Mouse (Mus musculus) myocyte (in vitro differentiated cells): ENCODE data around the gene Ap1b1. TPM values are rescaled to one million over a fixed set of nuclear protein-coding genes. Genes with fewer than 3 reads are reported as not detected.

Experiments
- H3K27me3 ChIP-seq: one replicate; pipeline ENCODE4 v1.6.1; 2011; ENCODE audit not compliant: control insufficient read depth, insufficient read depth, insufficient read length
- H3K36me3 ChIP-seq: one replicate; pipeline ENCODE4 v1.6.1; 2011; ENCODE audit not compliant: control insufficient read depth, insufficient read depth
- H3K4me2 ChIP-seq: one replicate; pipeline ENCODE4 v1.6.1; 2011; ENCODE audit warnings: low read depth, control low read depth
- H3K4me3 ChIP-seq: one replicate; pipeline ENCODE4 v1.5.1; 2011; ENCODE audit warnings: mild to moderate bottlenecking, control low read depth, moderate library complexity
- H3K79me2 ChIP-seq: one replicate; pipeline ENCODE4 v1.6.1; 2011; ENCODE audit not compliant: control insufficient read depth, insufficient read depth
- H3ac ChIP-seq: one replicate; pipeline ENCODE4 v1.6.1; 2011; ENCODE audit not compliant: control insufficient read depth, insufficient read length
- E2F4 ChIP-seq: IDR thresholded peaks from one replicate; pipeline ENCODE4 v1.6.1; 2011; ENCODE audit warnings: mild to moderate bottlenecking, control low read depth, moderate library complexity; ENCODE audit not compliant: insufficient read depth
- MAX ChIP-seq: IDR thresholded peaks from one replicate; pipeline ENCODE4 v1.6.1; 2011; ENCODE audit warnings: low read depth, mild to moderate bottlenecking, control low read depth
- MYOD1 ChIP-seq, 3 experiments: IDR thresholded peaks; one replicate each; pipeline ENCODE4 v1.6.1; 2011; ENCODE audit warnings: control low read depth in 2 of 3, low read depth in 2 of 3, mild to moderate bottlenecking in 2 of 3, moderate library complexity in 1 of 3; ENCODE audit not compliant: insufficient read length in 2 of 3, control insufficient read depth in 1 of 3
- MYOG ChIP-seq, 3 experiments: IDR thresholded peaks; one replicate each; pipeline ENCODE4 v1.6.1; 2011; ENCODE audit warnings: control low read depth in 2 of 3, low read depth in 2 of 3, mild to moderate bottlenecking in 2 of 3; ENCODE audit not compliant: insufficient read length in 2 of 3, control insufficient read depth in 1 of 3, insufficient read depth in 1 of 3
- POLR2AphosphoS2 ChIP-seq: IDR thresholded peaks from one replicate; pipeline ENCODE4 v1.6.1; 2011; ENCODE audit warnings: low read depth, control low read depth; ENCODE audit not compliant: insufficient read length
- REST ChIP-seq: IDR thresholded peaks from one replicate; pipeline ENCODE4 v1.6.1; 2011; ENCODE audit warnings: mild to moderate bottlenecking, control low read depth, moderate library complexity; ENCODE audit not compliant: insufficient read depth, insufficient read length
- SRF ChIP-seq: IDR thresholded peaks from one replicate; pipeline ENCODE4 v1.6.1; 2011; ENCODE audit warnings: low read depth; ENCODE audit not compliant: control insufficient read depth, insufficient read length
- TCF12 ChIP-seq: IDR thresholded peaks from one replicate; pipeline ENCODE4 v1.6.1; 2011; ENCODE audit warnings: mild to moderate bottlenecking, control low read depth; ENCODE audit not compliant: poor library complexity, insufficient read depth, severe bottlenecking
- TCF3 ChIP-seq: IDR thresholded peaks from one replicate; pipeline ENCODE4 v1.6.1; 2011; ENCODE audit warnings: low read depth, control low read depth; ENCODE audit not compliant: insufficient read length
- USF1 ChIP-seq: IDR thresholded peaks from one replicate; pipeline ENCODE4 v1.6.1; 2011; ENCODE audit warnings: low read depth, mild to moderate bottlenecking, control low read depth, moderate library complexity
- polyA plus RNA-seq: library from polyadenylated mRNA; unstranded; fragments of >200 nt; fragmentation: generic; extraction: Trizol; gene quantifications from one replicate; pipeline ENCODE4 v1.2.1, GENCODE M21; 2012; ENCODE audit warnings: missing spikeins

Ap1b1 gene
- polyA plus RNA-seq, 1 experiment, result 55.6 TPM

DNA sequence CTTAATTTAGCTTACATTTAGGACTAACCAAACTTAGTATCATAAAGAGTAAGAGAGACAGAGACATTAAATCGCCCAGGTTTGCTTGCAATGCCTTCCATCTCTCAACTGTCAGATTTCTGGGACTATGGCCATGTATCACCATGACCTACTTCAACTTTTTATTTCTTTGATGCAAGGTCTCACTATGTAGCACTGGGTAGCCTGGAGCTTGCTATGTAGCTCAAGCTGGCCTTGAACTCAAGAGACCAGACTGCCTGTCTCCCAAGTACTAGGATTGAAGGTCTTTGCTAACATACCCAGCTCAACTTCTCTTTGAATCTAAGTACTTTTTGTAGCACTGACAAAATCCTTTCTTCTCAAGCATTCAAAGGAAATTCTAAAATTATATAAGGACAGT is 102.5 kb downstream of the Ap1b1 start:
- Histone ChIP-seq H3K4me3 (no peak overlapping the region), H3K79me2 (peaks cover 76% of the 10 kb centered on the region), H3ac (no peak overlapping the region), H3K27me3 (no peaks in the 10 kb centered on the region), H3K4me2 (no peak overlapping the region), H3K36me3 (peaks cover 90% of the 10 kb centered on the region)
- TF ChIP-seq MAX, result no peak

- Histone ChIP-seq H3K36me3 (peaks cover 64% of the 10 kb centered on the region), H3K27me3 (no peaks in the 10 kb centered on the region), H3K4me2 (no peak overlapping the region), H3ac (no peak overlapping the region), H3K79me2 (peaks cover 92% of the 10 kb centered on the region), H3K4me3 (no peak overlapping the region)
- TF ChIP-seq POLR2AphosphoS2 (no peak), MYOD1 (IDR thresholded peaks at IDR 0.05; ENCODE audit: control insufficient read depth in 1 of 3, insufficient read length in 2 of 3, low read depth in 2 of 3) (no peak), REST (no peak), SRF (no peak), MYOG (IDR thresholded peaks at IDR 0.05; ENCODE audit: control insufficient read depth in 1 of 3, insufficient read depth in 1 of 3, insufficient read length in 2 of 3, low read depth in 2 of 3) (no peak), USF1 (no peak), TCF12 (no peak), TCF3 (no peak), E2F4 (no peak)
Observed at GRCm38 (mm10) chr11:5091706-5092105, 105.1 kb downstream of the Ap1b1 start.

Other genes with a start within 250 kb of the Ap1b1 start
- gene Cabp7, start 240.0 kb upstream of the Ap1b1 start, polyA plus RNA-seq, result 0.08 TPM
- gene Nf2, start 137.3 kb upstream of the Ap1b1 start, polyA plus RNA-seq, result 51.1 TPM
- 7.2 TPM for gene Nipsnap1, start 112.9 kb upstream of the Ap1b1 start, polyA plus RNA-seq
- gene Thoc5, start 91.5 kb upstream of the Ap1b1 start, polyA plus RNA-seq, result 57.9 TPM
- gene Nefh, start 38.8 kb upstream of the Ap1b1 start, polyA plus RNA-seq, result 0.04 TPM
- gene Rasl10a, start 71.3 kb downstream of the Ap1b1 start, polyA plus RNA-seq, result 1.4 TPM
- gene Gas2l1, start 78.5 kb downstream of the Ap1b1 start, polyA plus RNA-seq, result 69.3 TPM
- gene Rhbdd3, start 112.1 kb downstream of the Ap1b1 start, polyA plus RNA-seq, result 23.6 TPM
- gene Ewsr1, start 112.4 kb downstream of the Ap1b1 start, polyA plus RNA-seq, result 157 TPM
- gene Emid1, start 165.4 kb downstream of the Ap1b1 start, polyA plus RNA-seq, result 0.04 TPM